Mouse (Mus musculus) embryonic facial prominence, embryonic 15.5 days (tissue): ENCODE data around the gene Sptlc3. TPM values are rescaled to one million over a fixed set of nuclear protein-coding genes. Genes with fewer than 3 reads are reported as not detected.

ENCODE experiments used
- ATAC-seq: fragments of 200-750 bp; cut with Nextera tagmentation; 2 replicates; pipeline ENCODE4 v1.8.0; 2017; ENCODE audit warnings: low read depth, moderate TSS enrichment; ENCODE audit not compliant: insufficient number of reproducible peaks, low FRiP score, low TSS enrichment
- H3K27ac ChIP-seq: fragments of 300-500 bp; sonication (generic); replicated peaks from 2 replicates; pipeline ENCODE4 v1.5.1; 2015; ENCODE audit warnings: mild to moderate bottlenecking, inconsistent platforms
- H3K27me3 ChIP-seq: fragments of 300-500 bp; sonication (generic); 2 replicates; pipeline ENCODE4 v1.6.1; 2015; ENCODE audit warnings: inconsistent platforms
- H3K36me3 ChIP-seq: fragments of 300-500 bp; sonication (generic); 2 replicates; pipeline ENCODE4 v1.6.1; 2015; ENCODE audit warnings: mild to moderate bottlenecking, inconsistent platforms
- H3K4me1 ChIP-seq: fragments of 300-500 bp; sonication (generic); 2 replicates; pipeline ENCODE4 v1.6.1; 2015; ENCODE audit warnings: inconsistent platforms
- H3K4me2 ChIP-seq: fragments of 300-500 bp; sonication (generic); replicated peaks from 2 replicates; pipeline ENCODE4 v1.6.1; 2015; ENCODE audit warnings: mild to moderate bottlenecking, inconsistent platforms
- H3K4me3 ChIP-seq: fragments of 300-500 bp; sonication (generic); replicated peaks from 2 replicates; pipeline ENCODE4 v1.5.1; 2015; ENCODE audit warnings: mild to moderate bottlenecking, inconsistent platforms
- H3K9ac ChIP-seq: fragments of 300-500 bp; sonication (generic); 2 replicates; pipeline ENCODE4 v1.6.1; 2015; ENCODE audit warnings: inconsistent platforms
- H3K9me3 ChIP-seq: fragments of 300-500 bp; sonication (generic); replicated peaks from 2 replicates; pipeline ENCODE4 v1.6.1; 2016; ENCODE audit warnings: inconsistent platforms
- WGBS: fragments of 180-500 bp; shearing (Covaris S2); methylation state at CpG from one replicate; pipeline ENCODE4 v1.1.7; 2015; 5-methylcytosine and 5-hydroxymethylcytosine counted together
- polyA plus RNA-seq: library from polyadenylated mRNA; unstranded; fragments of >200 nt; fragmentation: Nextera tagmentation; extraction: Ambion mirVana; gene quantifications from 2 replicates; pipeline ENCODE4 v1.2.1, GENCODE M21; 2015

Sptlc3 gene
- 12.3 and 16.7 TPM in 2 replicates for polyA plus RNA-seq

DNA sequence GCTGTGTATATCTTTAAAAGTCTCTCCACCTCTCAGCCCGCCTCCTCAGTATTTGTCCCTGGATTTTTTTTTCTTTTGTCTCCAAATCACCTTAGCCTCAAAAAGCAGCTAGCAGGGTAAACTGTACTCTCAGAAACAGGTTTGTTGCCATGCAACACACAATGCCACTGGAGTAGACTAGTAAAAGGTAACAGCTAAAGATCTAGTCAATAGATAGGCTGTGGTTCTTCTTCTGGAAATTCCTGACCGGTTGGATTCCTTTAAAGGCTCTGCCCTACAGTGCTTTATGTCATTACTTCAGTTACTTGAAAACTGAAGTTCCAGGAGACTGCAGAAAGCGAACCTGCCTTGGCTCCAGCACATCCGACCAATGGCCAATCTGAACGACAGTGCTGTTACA, at the start of gene Sptlc3:
Gene Sptlc3 (plus strand): TSS at position 78 of the 400 bp plus-strand sequence.
- peak within 1 kb of the TSS; percentile 26 for H3K4me3 ChIP-seq
- 51% methylated on average over 5 of the region's 5 CpGs for WGBS
- H3K36me3 ChIP-seq: no peaks in the 10 kb centered on the region
- H3K27ac ChIP-seq: 0 out of 2 replicates have a peak within 1 kb of the TSS, but pooled peaks have one; percentile 22
- ATAC-seq: no peak
- no peak within 1 kb of the TSS for H3K9ac ChIP-seq
- H3K9me3 ChIP-seq: no peaks in the 10 kb centered on the region
- H3K4me1 ChIP-seq: no peaks in the 10 kb centered on the region
- no peaks in the 10 kb centered on the region for H3K27me3 ChIP-seq
- peak within 1 kb of the TSS; percentile 25 for H3K4me2 ChIP-seq

DNA sequence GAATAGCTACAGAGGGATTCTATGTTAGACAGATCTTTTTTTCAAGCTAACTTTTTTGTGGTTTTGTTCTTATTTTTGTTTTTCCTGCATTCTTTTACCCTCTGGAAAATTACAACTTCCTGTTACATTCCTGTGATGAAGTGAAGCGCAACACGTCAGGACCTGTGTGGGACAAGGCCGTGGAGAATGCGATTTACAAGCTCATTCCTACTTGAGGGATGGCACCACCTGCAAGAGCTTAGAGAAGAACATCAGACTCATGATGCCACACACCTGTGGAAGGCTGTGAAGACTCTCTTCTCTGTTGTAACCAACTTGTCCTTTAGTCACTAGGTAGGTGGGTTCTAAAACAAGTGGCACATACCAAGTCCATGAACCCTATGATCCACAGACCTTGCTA, 26.0 kb upstream of the Sptlc3 start:
- no peaks in the 10 kb centered on the region for H3K36me3 ChIP-seq
- ATAC-seq: no peak
- no peak overlapping the region for H3K4me2 ChIP-seq
- 38% methylated on average over 4 of the region's 4 CpGs for WGBS
- no peak overlapping the region for H3K4me3 ChIP-seq
- H3K27ac ChIP-seq: no peak overlapping the region
- H3K4me1 ChIP-seq: no peaks in the 10 kb centered on the region
- no peak overlapping the region for H3K9ac ChIP-seq
- H3K9me3 ChIP-seq: no peaks in the 10 kb centered on the region
- no peaks in the 10 kb centered on the region for H3K27me3 ChIP-seq

DNA sequence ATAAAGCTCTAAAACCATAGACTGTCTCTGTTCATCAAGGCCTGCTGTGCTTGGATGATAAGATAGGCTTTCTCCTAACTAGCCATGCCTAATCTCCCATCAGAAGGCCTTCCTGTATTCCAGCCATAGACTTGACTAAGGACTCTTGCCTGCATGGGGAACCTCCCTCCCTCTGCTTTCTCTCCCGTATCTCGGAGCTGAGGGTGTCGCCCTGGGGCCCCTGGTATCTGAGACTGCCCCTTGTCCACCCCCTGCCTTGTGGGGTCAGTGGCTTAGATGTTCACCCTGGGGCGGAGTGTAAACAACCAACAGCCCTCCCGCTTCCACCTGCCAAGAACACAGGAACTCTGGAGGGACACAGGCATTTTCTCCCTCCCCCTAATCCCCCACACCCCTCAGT, 5.0 kb upstream of the Sptlc3 start:
- H3K4me1 ChIP-seq: no peaks in the 10 kb centered on the region
- no peaks in the 10 kb centered on the region for H3K36me3 ChIP-seq
- no peak overlapping the region for H3K27ac ChIP-seq
- H3K9me3 ChIP-seq: no peaks in the 10 kb centered on the region
- H3K4me3 ChIP-seq: no peak overlapping the region
- 40% methylated on average over 5 of the region's 5 CpGs for WGBS
- no peaks in the 10 kb centered on the region for H3K27me3 ChIP-seq
- H3K9ac ChIP-seq: no peak overlapping the region
- no peak overlapping the region for H3K4me2 ChIP-seq
- ATAC-seq: no peak

DNA sequence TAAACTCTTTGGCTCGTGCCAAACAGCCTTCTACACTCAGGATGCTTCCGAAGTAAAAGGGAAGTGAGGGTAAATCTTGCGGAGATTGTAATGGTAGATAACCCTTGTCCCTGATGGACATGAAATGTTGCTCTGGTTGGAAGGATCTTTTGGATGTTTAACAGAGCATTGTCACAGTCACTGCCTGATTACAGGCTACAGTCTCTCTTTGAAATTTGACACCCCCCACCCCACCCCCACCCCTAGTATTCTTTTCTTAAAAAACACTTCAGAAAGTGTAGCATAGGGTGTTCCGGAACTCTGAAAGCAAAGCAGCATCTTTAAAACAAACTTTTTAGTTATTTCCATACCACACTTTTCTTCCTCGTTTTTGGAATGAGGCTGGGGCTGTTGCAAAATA, 916 bp downstream of the Sptlc3 start:
- H3K9me3 ChIP-seq: no peaks in the 10 kb centered on the region
- no peaks in the 10 kb centered on the region for H3K4me1 ChIP-seq
- H3K36me3 ChIP-seq: no peaks in the 10 kb centered on the region
- no peaks in the 10 kb centered on the region for H3K27me3 ChIP-seq
- ATAC-seq: no peak
- H3K27ac ChIP-seq: no peak overlapping the region
- peak overlapping the region; percentile 25 for H3K4me2 ChIP-seq
- 20% methylated on average over 5 of the region's 5 CpGs for WGBS
- peak overlapping the region; percentile 26 for H3K4me3 ChIP-seq
- H3K9ac ChIP-seq: no peak overlapping the region

DNA sequence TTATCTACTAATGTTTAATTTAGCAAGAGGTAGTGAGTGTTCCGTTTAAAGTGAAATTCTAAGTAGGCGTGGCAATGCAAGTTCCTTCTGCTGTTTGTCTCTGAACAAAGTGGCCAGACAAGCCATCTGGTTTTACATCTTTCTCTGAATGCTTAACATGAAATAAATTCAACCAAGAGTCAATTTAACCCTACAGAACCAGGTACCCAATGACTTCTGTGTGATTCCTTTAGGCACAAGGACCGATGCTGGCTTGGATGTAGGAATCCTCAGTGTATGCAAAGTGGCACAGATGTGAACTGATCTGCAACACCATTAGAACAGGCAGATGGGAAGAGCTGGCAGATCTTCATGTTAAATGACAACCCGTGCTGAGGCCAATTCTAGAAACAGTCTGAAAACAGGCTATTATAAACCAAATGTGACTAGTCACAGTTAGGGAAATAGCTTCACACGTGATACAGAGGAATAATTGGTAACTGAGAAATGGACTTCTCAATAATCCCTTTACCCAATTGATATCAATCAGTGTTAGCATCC, 68.3 kb downstream of the Sptlc3 start:
- Histone ChIP-seq H3K4me2 (no peak overlapping the region), H3K9me3 (no peaks in the 10 kb centered on the region), H3K4me1 (no peaks in the 10 kb centered on the region), H3K27ac (no peak overlapping the region), H3K9ac (no peak overlapping the region), H3K36me3 (no peaks in the 10 kb centered on the region), H3K27me3 (no peaks in the 10 kb centered on the region), H3K4me3 (no peak overlapping the region)
- ATAC-seq: no peak
- WGBS: 71% methylated on average over 5 of the region's 5 CpGs

DNA sequence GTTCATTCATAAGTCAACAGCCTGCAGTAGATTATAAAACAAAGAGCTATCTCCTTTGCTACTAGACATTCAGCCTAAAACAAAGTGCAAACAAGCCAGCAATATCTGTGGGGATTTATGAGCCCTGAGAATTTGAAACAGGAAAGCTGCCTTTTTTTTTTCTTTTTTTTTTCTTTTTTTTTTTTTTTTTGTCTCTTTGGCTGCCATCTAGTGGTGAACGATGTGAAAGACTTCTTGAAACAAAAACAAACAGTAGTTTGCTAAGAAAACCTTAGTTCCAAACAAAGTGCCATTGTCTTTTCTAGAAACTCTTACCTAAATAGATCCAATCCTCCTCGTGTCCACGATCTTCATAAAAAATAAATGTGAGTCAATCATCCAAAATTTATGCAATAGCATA, 85.6 kb downstream of the Sptlc3 start:
- no peak overlapping the region for H3K27ac ChIP-seq
- no peaks in the 10 kb centered on the region for H3K27me3 ChIP-seq
- H3K9ac ChIP-seq: no peak overlapping the region
- H3K36me3 ChIP-seq: no peaks in the 10 kb centered on the region
- 6% methylated on average over 3 of the region's 3 CpGs for WGBS
- H3K4me3 ChIP-seq: no peak overlapping the region
- H3K4me1 ChIP-seq: no peaks in the 10 kb centered on the region
- H3K4me2 ChIP-seq: no peak overlapping the region
- no peak for ATAC-seq
- H3K9me3 ChIP-seq: no peaks in the 10 kb centered on the region

DNA sequence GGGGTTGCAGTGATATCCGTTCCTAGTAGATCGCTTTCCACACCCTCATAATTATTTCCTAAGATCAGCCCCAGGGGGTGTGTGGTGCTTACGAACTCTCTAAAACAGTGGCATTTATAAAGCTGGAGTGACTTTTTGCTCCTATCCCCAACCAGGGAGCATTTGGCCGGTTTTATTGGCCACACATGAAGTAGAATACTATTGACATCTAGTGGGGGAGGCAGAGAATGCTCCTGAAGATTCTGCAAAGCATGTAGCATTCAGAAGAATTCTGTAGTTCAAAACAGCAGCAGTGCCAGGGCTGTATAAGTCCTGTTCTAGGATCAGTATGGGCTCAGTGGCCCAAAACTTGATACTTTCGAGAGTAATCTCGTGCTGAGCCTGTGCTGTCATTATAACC, 89.1 kb downstream of the Sptlc3 start:
- Histone ChIP-seq H3K4me2 (no peak overlapping the region), H3K27me3 (no peaks in the 10 kb centered on the region), H3K9me3 (no peaks in the 10 kb centered on the region), H3K27ac (no peak overlapping the region), H3K4me1 (no peaks in the 10 kb centered on the region), H3K9ac (no peak overlapping the region), H3K36me3 (no peaks in the 10 kb centered on the region), H3K4me3 (no peak overlapping the region)
- ATAC-seq: no peak
- 40% methylated on average over 6 of the region's 6 CpGs for WGBS

DNA sequence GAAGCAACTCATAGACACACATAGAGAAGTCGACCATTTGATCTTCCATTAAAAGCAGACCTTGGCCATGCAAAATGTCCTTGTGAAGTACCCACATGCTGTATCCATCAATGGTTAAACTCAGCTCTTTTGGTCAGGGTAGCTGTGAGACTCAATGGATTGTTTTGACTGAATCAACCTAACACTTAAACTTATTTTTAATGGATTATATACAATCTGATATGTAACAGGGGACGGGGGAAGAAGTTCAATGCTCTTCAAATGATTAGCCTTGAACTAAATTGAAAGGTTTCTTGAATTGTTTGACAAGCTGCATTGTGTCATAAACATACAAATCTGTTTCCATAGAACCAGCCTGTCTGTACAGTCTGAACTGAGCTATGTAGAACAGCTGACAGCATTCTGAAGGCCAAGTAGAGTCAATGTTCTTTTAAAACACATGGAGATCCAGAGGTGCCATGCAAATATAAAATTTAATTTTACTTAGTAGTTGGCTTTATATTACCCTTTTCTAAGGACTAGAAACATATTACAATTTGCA, 94.0 kb downstream of the Sptlc3 start:
- Histone ChIP-seq H3K9me3 (no peaks in the 10 kb centered on the region), H3K27me3 (no peaks in the 10 kb centered on the region), H3K4me1 (no peaks in the 10 kb centered on the region), H3K9ac (no peak overlapping the region), H3K4me3 (no peak overlapping the region), H3K4me2 (no peak overlapping the region), H3K36me3 (no peaks in the 10 kb centered on the region), H3K27ac (no peak overlapping the region)
- no peak for ATAC-seq
- 91% methylated on average over 2 of the region's 2 CpGs for WGBS

DNA sequence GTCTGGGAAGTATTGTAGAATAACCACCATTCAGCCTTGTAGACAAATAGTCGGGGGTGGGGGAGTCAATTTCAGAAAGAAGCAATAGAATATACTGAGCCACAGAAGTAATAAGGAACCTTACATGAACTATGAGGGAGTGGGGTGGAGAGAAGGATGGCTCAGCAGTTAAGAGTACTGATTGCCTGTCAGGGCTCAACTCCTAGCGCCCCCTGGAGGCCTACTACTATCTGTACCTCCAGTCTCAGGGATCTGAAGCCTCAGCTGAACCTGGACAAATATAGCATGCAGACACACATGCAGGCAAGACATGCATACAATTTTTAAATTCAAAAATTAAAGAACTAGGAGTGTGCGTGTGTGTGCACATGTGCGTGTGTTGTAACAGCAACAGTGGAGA, 96.2 kb downstream of the Sptlc3 start:
- no peaks in the 10 kb centered on the region for H3K9me3 ChIP-seq
- H3K4me1 ChIP-seq: no peaks in the 10 kb centered on the region
- H3K4me2 ChIP-seq: no peak overlapping the region
- H3K9ac ChIP-seq: no peak overlapping the region
- ATAC-seq: no peak; the same call in 1 of the 2 replicates
- H3K27me3 ChIP-seq: no peaks in the 10 kb centered on the region
- no peak overlapping the region for H3K27ac ChIP-seq
- H3K4me3 ChIP-seq: no peak overlapping the region
- 47% methylated on average over 4 of the region's 4 CpGs for WGBS
- H3K36me3 ChIP-seq: no peaks in the 10 kb centered on the region

DNA sequence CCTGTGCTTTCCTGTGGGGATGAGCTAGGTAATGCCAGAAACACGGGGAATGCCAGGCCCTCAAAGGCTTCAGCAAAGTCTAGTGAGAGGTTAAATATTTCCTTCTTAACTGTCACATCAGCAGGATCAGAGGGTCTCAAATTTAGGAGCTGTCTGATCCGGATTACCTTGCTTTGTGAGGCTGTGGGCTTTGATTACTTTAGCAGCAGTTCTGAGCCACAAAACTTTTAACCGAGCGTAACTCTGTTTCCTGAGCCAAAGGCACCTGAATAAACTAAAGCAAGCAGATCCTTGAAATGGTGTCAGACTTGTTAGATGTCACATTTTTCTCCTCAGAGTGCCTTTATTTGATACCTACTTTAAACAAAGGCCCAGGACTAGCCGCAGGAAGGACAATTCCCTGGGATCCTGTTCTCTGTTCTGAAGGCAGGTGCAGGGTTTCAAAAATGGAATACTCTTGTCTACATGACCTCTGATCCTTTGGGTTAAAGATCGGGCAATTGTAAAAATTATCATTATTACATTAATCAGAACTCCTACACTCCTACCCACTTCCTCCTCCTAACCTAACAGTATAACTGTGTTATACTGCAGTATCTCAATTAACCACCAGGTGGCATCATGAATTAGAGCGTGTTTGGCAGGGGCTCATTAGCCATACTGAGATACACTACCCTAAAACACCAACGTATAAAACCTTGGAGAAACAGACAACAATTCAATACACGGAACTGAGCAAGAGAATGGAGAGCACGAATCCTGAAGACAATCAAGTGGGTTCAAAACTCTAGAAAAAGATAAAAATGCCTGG, 97.4 kb downstream of the Sptlc3 start:
- Histone ChIP-seq H3K4me3 (no peak overlapping the region), H3K9me3 (no peaks in the 10 kb centered on the region), H3K9ac (no peak overlapping the region), H3K4me2 (no peak overlapping the region), H3K27me3 (no peaks in the 10 kb centered on the region), H3K4me1 (no peaks in the 10 kb centered on the region), H3K36me3 (no peaks in the 10 kb centered on the region), H3K27ac (no peak overlapping the region)
- no peak for ATAC-seq
- WGBS: 44% methylated on average over 10 of the region's 10 CpGs

DNA sequence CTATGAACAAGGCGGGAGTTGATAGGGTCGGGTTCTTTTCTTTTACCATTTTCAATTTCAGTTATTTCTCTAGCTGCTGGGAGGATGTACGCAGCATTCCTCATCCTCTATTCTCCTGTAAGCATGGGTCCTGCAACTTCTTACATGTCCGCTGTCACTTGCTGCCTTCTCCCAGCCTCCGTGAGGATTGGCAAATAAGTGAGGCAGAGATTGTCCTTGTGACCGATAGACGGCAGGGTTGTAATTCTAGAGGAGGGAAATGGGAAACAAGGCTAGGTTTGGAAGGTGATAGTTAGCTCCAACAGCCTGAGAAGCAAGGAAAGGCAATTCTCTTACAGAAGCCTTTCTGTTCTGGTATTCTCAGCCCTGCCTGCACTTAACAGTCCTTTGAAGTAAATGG, 98.4 kb downstream of the Sptlc3 start:
- Histone ChIP-seq H3K9ac (no peak overlapping the region), H3K9me3 (no peaks in the 10 kb centered on the region), H3K4me2 (no peak overlapping the region), H3K27ac (no peak overlapping the region), H3K4me3 (no peak overlapping the region), H3K36me3 (no peaks in the 10 kb centered on the region), H3K27me3 (no peaks in the 10 kb centered on the region), H3K4me1 (no peaks in the 10 kb centered on the region)
- no peak for ATAC-seq
- WGBS: 71% methylated on average over 7 of the region's 7 CpGs
